ENCODE assay signal across 15 mouse cellular contexts in genomic region chr2:7160108-7160507, GRCm38 (mm10).
A peak's percentile ranks its signal among the peaks of the same experiment; 100 is the strongest.
DNase-seq lines count a peak whose midpoint lies in the region; ATAC-seq and TF ChIP-seq lines count a peak whose summit lies in the region.
"Had no signal": no experiment of that assay in that cellular context is flagged by ENCODE, and none has a peak within 500 bp of the region (broad histone marks: within the 10 kb centered on the region; RNA-seq: fewer than 3 reads in every experiment).

No protein-coding gene starts in this region.

- H3K36me3 ChIP-seq in liver, postnatal 0 days (replicated peaks; ENCODE audit: insufficient read depth, low read length): no peaks in the 10 kb centered on the region
- no peaks in the 10 kb centered on the region for H3K36me3 ChIP-seq in liver, embryonic 11.5 days (ENCODE audit: control insufficient read depth, insufficient read depth, low read length)
- H3K36me3 ChIP-seq in intestine, embryonic 14.5 days (ENCODE audit: control insufficient read depth, insufficient read depth, low read length): no peaks in the 10 kb centered on the region
- no peaks in the 10 kb centered on the region for H3K36me3 ChIP-seq in stomach, postnatal 0 days (ENCODE audit: control insufficient read depth, insufficient read depth, low read length)
- H3K36me3 ChIP-seq: embryonic facial prominence, embryonic 10.5 days; limb, embryonic 15.5 days; midbrain, embryonic 13.5 days had no signal

- H3K9me3 ChIP-seq in liver, postnatal 0 days (ENCODE audit: low read length): no peaks in the 10 kb centered on the region
- H3K9me3 ChIP-seq in liver, embryonic 11.5 days (ENCODE audit: control insufficient read depth, low read length): no peaks in the 10 kb centered on the region
- no peaks in the 10 kb centered on the region for H3K9me3 ChIP-seq in intestine, embryonic 14.5 days (ENCODE audit: control insufficient read depth, low read length)
- no peaks in the 10 kb centered on the region for H3K9me3 ChIP-seq in stomach, postnatal 0 days (ENCODE audit: control insufficient read depth, low read length)
- H3K9me3 ChIP-seq: embryonic facial prominence, embryonic 10.5 days; limb, embryonic 15.5 days; midbrain, embryonic 13.5 days had no signal

- H3K27ac ChIP-seq in liver, postnatal 0 days (ENCODE audit: low read depth): no peak overlapping the region
- H3K27ac ChIP-seq in liver, embryonic 11.5 days (ENCODE audit: low read depth, low read length): no peak overlapping the region
- H3K27ac ChIP-seq in intestine, embryonic 14.5 days (ENCODE audit: low read depth): no peak overlapping the region
- no peak overlapping the region for H3K27ac ChIP-seq in stomach, postnatal 0 days (replicated peaks)
- H3K27ac ChIP-seq: embryonic facial prominence, embryonic 10.5 days; limb, embryonic 15.5 days; midbrain, embryonic 13.5 days had no signal

- H3K27me3 ChIP-seq in liver, postnatal 0 days (ENCODE audit: insufficient read depth, low read length): no peaks in the 10 kb centered on the region
- H3K27me3 ChIP-seq in liver, embryonic 11.5 days (replicated peaks; ENCODE audit: control insufficient read depth, insufficient read depth, low read length): no peaks in the 10 kb centered on the region
- no peaks in the 10 kb centered on the region for H3K27me3 ChIP-seq in intestine, embryonic 14.5 days (replicated peaks; ENCODE audit: control insufficient read depth, insufficient read depth, low read length)
- no peaks in the 10 kb centered on the region for H3K27me3 ChIP-seq in stomach, postnatal 0 days (ENCODE audit: control insufficient read depth, insufficient read depth, low read length)
- H3K27me3 ChIP-seq: limb, embryonic 15.5 days; midbrain, embryonic 13.5 days had no signal

- peak; percentile 31 to 40 for DNase-seq in cerebellum, postnatal 10 days
- DNase-seq in cerebellum, adult 9-11 months: no peak
- peak; percentile 59 for DNase-seq in liver, postnatal 0 days
- no peak for DNase-seq in liver, embryonic 11.5 days (ENCODE audit: low spot score)
- no peak for DNase-seq in intestine, embryonic 14.5 days (ENCODE audit: low spot score)
- peak; percentile 70 for DNase-seq in stomach, postnatal 0 days (ENCODE audit: low spot score)
- no peak for DNase-seq in cerebellum, adult 9-10 months
- DNase-seq in urinary bladder, postnatal 25 days (ENCODE audit: low spot score): no peak
- DNase-seq: heart, adult 11 months; kidney, postnatal 4 days; thymus, postnatal 36 days had no signal

- peak; percentile 93 for ATAC-seq in liver, postnatal 0 days
- no peak for ATAC-seq in liver, embryonic 11.5 days (replicated peaks; ENCODE audit: low FRiP score)
- ATAC-seq in intestine, embryonic 14.5 days (replicated peaks; ENCODE audit: low FRiP score, low TSS enrichment, low read depth): peak; percentile 53; the same call in 1 of the 2 replicates
- peak; percentile 97 for ATAC-seq in stomach, postnatal 0 days (ENCODE audit: low FRiP score, low TSS enrichment)
- ATAC-seq: hindbrain, embryonic 16.5 days; midbrain, embryonic 13.5 days had no signal

- 51% methylated on average over 6 of the region's 6 CpGs for WGBS in liver, postnatal 0 days (ENCODE audit: insufficient replicate concordance)
- 65% methylated on average over 6 of the region's 6 CpGs for WGBS in liver, embryonic 11.5 days
- 64% methylated on average over 6 of the region's 6 CpGs for WGBS in intestine, embryonic 14.5 days
- WGBS in stomach, postnatal 0 days: 56% methylated on average over 6 of the region's 6 CpGs

- TF ChIP-seq EP300 in liver, postnatal 0 days (IDR thresholded peaks at IDR 0.05; ENCODE audit: low read depth): no peak
- no peak for TF ChIP-seq EP300 in stomach, postnatal 0 days (optimal IDR thresholded peaks at IDR 0.05)

- no peak overlapping the region for H3K9ac ChIP-seq in liver, postnatal 0 days (replicated peaks)
- H3K9ac ChIP-seq in liver, embryonic 11.5 days (ENCODE audit: low read depth, low read length): no peak overlapping the region
- H3K9ac ChIP-seq in intestine, embryonic 14.5 days (ENCODE audit: low read length): no peak overlapping the region
- no peak overlapping the region for H3K9ac ChIP-seq in stomach, postnatal 0 days (ENCODE audit: low read length)
- H3K9ac ChIP-seq: limb, embryonic 15.5 days; midbrain, embryonic 13.5 days had no signal

- no peak overlapping the region for H3K4me2 ChIP-seq in liver, postnatal 0 days (ENCODE audit: low read depth, low read length)
- H3K4me2 ChIP-seq in liver, embryonic 11.5 days: no peak overlapping the region
- H3K4me2 ChIP-seq in intestine, embryonic 14.5 days (ENCODE audit: low read length): no peak overlapping the region
- H3K4me2 ChIP-seq in stomach, postnatal 0 days (replicated peaks; ENCODE audit: low read depth): no peak overlapping the region
- H3K4me2 ChIP-seq: limb, embryonic 15.5 days; midbrain, embryonic 13.5 days had no signal

- TF ChIP-seq CTCF in liver, postnatal 0 days (IDR thresholded peaks at IDR 0.05; ENCODE audit: low read depth): no peak
- TF ChIP-seq CTCF in stomach, postnatal 0 days (IDR thresholded peaks at IDR 0.05; ENCODE audit: low read depth): no peak

- H3K4me3 ChIP-seq in liver, postnatal 0 days (ENCODE audit: low read depth, low read length): no peak overlapping the region
- no peak overlapping the region for H3K4me3 ChIP-seq in liver, embryonic 11.5 days (ENCODE audit: low read depth, low read length)
- H3K4me3 ChIP-seq in intestine, embryonic 14.5 days (ENCODE audit: low read depth, low read length): no peak overlapping the region
- no peak overlapping the region for H3K4me3 ChIP-seq in stomach, postnatal 0 days (ENCODE audit: low read depth, low read length)
- H3K4me3 ChIP-seq: embryonic facial prominence, embryonic 10.5 days; limb, embryonic 15.5 days; midbrain, embryonic 13.5 days had no signal

- H3K4me1 ChIP-seq in liver, postnatal 0 days (ENCODE audit: insufficient read depth): no peaks in the 10 kb centered on the region
- no peaks in the 10 kb centered on the region for H3K4me1 ChIP-seq in liver, embryonic 11.5 days (replicated peaks; ENCODE audit: control insufficient read depth, insufficient read depth, low read length)
- no peaks in the 10 kb centered on the region for H3K4me1 ChIP-seq in intestine, embryonic 14.5 days (replicated peaks; ENCODE audit: control insufficient read depth, insufficient read depth, low read length)
- H3K4me1 ChIP-seq in stomach, postnatal 0 days (replicated peaks; ENCODE audit: control insufficient read depth, insufficient read depth): no peaks in the 10 kb centered on the region
- H3K4me1 ChIP-seq: embryonic facial prominence, embryonic 10.5 days; limb, embryonic 15.5 days; midbrain, embryonic 13.5 days had no signal

Comparison
In these comparisons a context has a peak if more than half of its experiments do, and no peak if none do; other contexts are left out.
1. DNase-seq: peak in cerebellum, postnatal 10 days (2 of 2), liver, postnatal 0 days (single experiment) and stomach, postnatal 0 days (single experiment); none in cerebellum, adult 9-11 months (single experiment), liver, embryonic 11.5 days (single experiment), intestine, embryonic 14.5 days (single experiment), cerebellum, adult 9-10 months (single experiment) and urinary bladder, postnatal 25 days (single experiment).